Mouse (Mus musculus) neural tube, embryonic 11.5 days (tissue): ENCODE results near the gene Pdxp. TPM values are rescaled to one million over a fixed set of nuclear protein-coding genes. Genes with fewer than 3 reads are reported as not detected.

Experiments used
- ATAC-seq: fragments of 200-750 bp; cut with Nextera tagmentation; 2 replicates; pipeline ENCODE4 v1.8.0; 2017; ENCODE audit warnings: moderate number of reproducible peaks, mild to moderate bottlenecking, moderate TSS enrichment, moderate library complexity; ENCODE audit not compliant: insufficient read depth, low FRiP score, low TSS enrichment
- DNase-seq: peaks from one replicate; pipeline ENCODE4 v3.0.0-alpha.2; 2015; ENCODE audit warnings: low spot score
- H3K27ac ChIP-seq: fragments of 300-500 bp; sonication (generic); 2 replicates; pipeline ENCODE4 v1.5.1; 2014; ENCODE audit warnings: low read depth, mild to moderate bottlenecking, low read length
- H3K27me3 ChIP-seq: fragments of 300-500 bp; sonication (generic); 2 replicates; pipeline ENCODE4 v1.6.1; 2014; ENCODE audit warnings: mild to moderate bottlenecking, low read length, mixed read lengths; ENCODE audit not compliant: control insufficient read depth, insufficient read depth
- H3K36me3 ChIP-seq: fragments of 300-500 bp; sonication (generic); 2 replicates; pipeline ENCODE4 v1.6.1; 2014; ENCODE audit warnings: mild to moderate bottlenecking, low read length, moderate library complexity, mixed read lengths; ENCODE audit not compliant: control insufficient read depth, insufficient read depth
- H3K4me1 ChIP-seq: fragments of 300-500 bp; sonication (generic); 2 replicates; pipeline ENCODE4 v1.6.1; 2014; ENCODE audit warnings: low read length, mixed read lengths; ENCODE audit not compliant: control insufficient read depth, insufficient read depth
- H3K4me2 ChIP-seq: fragments of 300-500 bp; sonication (generic); 2 replicates; pipeline ENCODE4 v1.6.1; 2014; ENCODE audit warnings: low read depth, mild to moderate bottlenecking, moderate library complexity
- H3K4me3 ChIP-seq: fragments of 300-500 bp; sonication (generic); 2 replicates; pipeline ENCODE4 v1.5.1; 2014; ENCODE audit warnings: low read depth, low read length
- H3K9ac ChIP-seq: fragments of 300-500 bp; sonication (generic); 2 replicates; pipeline ENCODE4 v1.6.1; 2014; ENCODE audit warnings: mild to moderate bottlenecking, low read length
- H3K9me3 ChIP-seq: fragments of 300-500 bp; sonication (generic); 2 replicates; pipeline ENCODE4 v1.6.1; 2016; ENCODE audit warnings: low read length; ENCODE audit not compliant: control insufficient read depth
- WGBS: fragments of 180-500 bp; shearing (Covaris S2); extraction: QIAGEN DNeasy Blood & Tissue Kit; methylation state at CpG from one replicate; pipeline ENCODE4 v1.1.7; 2014; 5-methylcytosine and 5-hydroxymethylcytosine counted together
- polyA plus RNA-seq: library from polyadenylated mRNA; unstranded; fragments of >200 nt; fragmentation: Nextera tagmentation; extraction: Ambion mirVana; gene quantifications from 2 replicates; pipeline ENCODE4 v1.2.1, GENCODE M21; 2014

Gene Pdxp
- polyA plus RNA-seq, 1 experiment from 2014 or later: 34.9 TPM

GRCm38 (mm10) chr15:78928539-78928938, 14.8 kb downstream of the Pdxp start:
- ATAC-seq (no peak), DNase-seq (no peak)
- WGBS: 48% methylated on average over 8 of the region's 8 CpGs
- Histone ChIP-seq H3K4me2 (peak overlapping the region; percentile 57), H3K9ac (no peak overlapping the region), H3K9me3 (no peaks in the 10 kb centered on the region), H3K4me3 (no peak overlapping the region), H3K36me3 (no peaks in the 10 kb centered on the region), H3K4me1 (peaks cover 23% of the 10 kb centered on the region), H3K27ac (no peak overlapping the region), H3K27me3 (peaks cover 4% of the 10 kb centered on the region; the same call in 1 of the 2 replicates)

GRCm38 (mm10) chr15:78930192-78930706, 16.5 kb downstream of the Pdxp start:
- H3K4me1 ChIP-seq: peaks cover 23% of the 10 kb centered on the region
- H3K9ac ChIP-seq: no peak overlapping the region
- no peak overlapping the region for H3K27ac ChIP-seq
- no peak overlapping the region for H3K4me2 ChIP-seq
- ATAC-seq (no peak), DNase-seq (no peak)
- H3K4me3 ChIP-seq: no peak overlapping the region
- 92% methylated on average over 6 of the region's 6 CpGs for WGBS
- H3K27me3 ChIP-seq: peaks cover 4% of the 10 kb centered on the region; the same call in 1 of the 2 replicates
- no peaks in the 10 kb centered on the region for H3K9me3 ChIP-seq
- no peaks in the 10 kb centered on the region for H3K36me3 ChIP-seq

GRCm38 (mm10) chr15:78930801-78931426, 17.2 kb downstream of the Pdxp start:
- 83% methylated on average over 7 of the region's 7 CpGs for WGBS
- H3K4me1 ChIP-seq: peaks cover 25% of the 10 kb centered on the region
- no peak for ATAC-seq
- H3K4me3 ChIP-seq: no peak overlapping the region
- DNase-seq: no peak
- peaks cover 4% of the 10 kb centered on the region; the same call in 1 of the 2 replicates for H3K27me3 ChIP-seq
- H3K9ac ChIP-seq: no peak overlapping the region
- no peak overlapping the region for H3K4me2 ChIP-seq
- no peaks in the 10 kb centered on the region for H3K36me3 ChIP-seq
- H3K9me3 ChIP-seq: no peaks in the 10 kb centered on the region
- H3K27ac ChIP-seq: no peak overlapping the region

GRCm38 (mm10) chr15:78931577-78931976, 17.9 kb downstream of the Pdxp start:
- Histone ChIP-seq H3K4me2 (no peak overlapping the region), H3K9me3 (no peaks in the 10 kb centered on the region), H3K4me1 (peaks cover 23% of the 10 kb centered on the region), H3K27me3 (peaks cover 4% of the 10 kb centered on the region; the same call in 1 of the 2 replicates), H3K9ac (no peak overlapping the region), H3K4me3 (no peak overlapping the region), H3K27ac (no peak overlapping the region), H3K36me3 (no peaks in the 10 kb centered on the region)
- 32% methylated on average over 3 of the region's 3 CpGs for WGBS
- DNase-seq: no peak
- ATAC-seq: no peak

GRCm38 (mm10) chr15:78934784-78935320, 21.1 kb downstream of the Pdxp start, which contains the start of gene Nol12:
TSS of gene Nol12 (plus strand) at chr15:78934933.
- Histone ChIP-seq H3K36me3 (peaks cover 10% of the 10 kb centered on the region), H3K4me1 (peaks cover 8% of the 10 kb centered on the region), H3K27ac (peak within 1 kb of the TSS; percentile 53; the same call in 1 of the 2 replicates), H3K9me3 (no peaks in the 10 kb centered on the region), H3K27me3 (no peaks in the 10 kb centered on the region), H3K9ac (peak within 1 kb of the TSS; percentile 80), H3K4me2 (peak within 1 kb of the TSS; percentile 85), H3K4me3 (peak within 1 kb of the TSS; percentile 81)
- WGBS: under 1% methylated on average over 42 of the region's 42 CpGs
- DNase-seq: peak; percentile 88
- peak; percentile 82 for ATAC-seq

- DNase-seq: no peak
- Histone ChIP-seq H3K4me2 (no peak overlapping the region), H3K4me1 (peaks cover 8% of the 10 kb centered on the region), H3K4me3 (no peak overlapping the region), H3K27ac (no peak overlapping the region), H3K36me3 (peaks cover 19% of the 10 kb centered on the region), H3K9me3 (no peaks in the 10 kb centered on the region), H3K27me3 (no peaks in the 10 kb centered on the region), H3K9ac (no peak overlapping the region)
- no peak for ATAC-seq
- WGBS: 95% methylated on average over 12 of the region's 12 CpGs
Measured at GRCm38 (mm10) chr15:78936403-78936802, 22.7 kb downstream of the Pdxp start.

GRCm38 (mm10) chr15:78937311-78937710, 23.6 kb downstream of the Pdxp start:
- Histone ChIP-seq H3K27me3 (no peaks in the 10 kb centered on the region), H3K27ac (no peak overlapping the region), H3K9me3 (no peaks in the 10 kb centered on the region), H3K9ac (no peak overlapping the region), H3K36me3 (peaks cover 21% of the 10 kb centered on the region), H3K4me2 (no peak overlapping the region), H3K4me1 (peaks cover 8% of the 10 kb centered on the region), H3K4me3 (no peak overlapping the region)
- 89% methylated on average over 10 of the region's 10 CpGs for WGBS
- no peak for DNase-seq
- ATAC-seq: no peak

- no peak overlapping the region for H3K27ac ChIP-seq
- no peak overlapping the region for H3K4me3 ChIP-seq
- WGBS: 90% methylated on average over 2 of the region's 2 CpGs
- no peaks in the 10 kb centered on the region for H3K27me3 ChIP-seq
- DNase-seq (no peak), ATAC-seq (no peak)
- H3K4me2 ChIP-seq: no peak overlapping the region
- no peak overlapping the region; the same call in 1 of the 2 replicates for H3K9ac ChIP-seq
- H3K4me1 ChIP-seq: peaks cover 8% of the 10 kb centered on the region
- H3K9me3 ChIP-seq: no peaks in the 10 kb centered on the region
- H3K36me3 ChIP-seq: peaks cover 21% of the 10 kb centered on the region
Measured at GRCm38 (mm10) chr15:78937963-78938362, 24.2 kb downstream of the Pdxp start.

- 92% methylated on average over 13 of the region's 13 CpGs for WGBS
- H3K27ac ChIP-seq: no peak overlapping the region
- H3K4me2 ChIP-seq: no peak overlapping the region
- H3K4me1 ChIP-seq: peaks cover 8% of the 10 kb centered on the region
- H3K36me3 ChIP-seq: peaks cover 21% of the 10 kb centered on the region
- H3K9me3 ChIP-seq: no peaks in the 10 kb centered on the region
- ATAC-seq: no peak
- no peak overlapping the region for H3K9ac ChIP-seq
- no peak for DNase-seq
- no peaks in the 10 kb centered on the region for H3K27me3 ChIP-seq
- no peak overlapping the region for H3K4me3 ChIP-seq
Measured at GRCm38 (mm10) chr15:78940325-78940724, 26.6 kb downstream of the Pdxp start.
